Mouse (Mus musculus) CH12.LX (cell line): ENCODE results near the gene Lrrc29.

Source experiments
- CTCF ChIP-seq, 2 experiments: IDR thresholded peaks in 1 of 2; conservative IDR thresholded peaks in 1 of 2; 2 replicates each; pipeline ENCODE4 v1.5.1; 2011 to 2012; ENCODE audit warnings: low read depth in 2 of 2, low read length in 2 of 2, improper control_type of control experiment in 1 of 2, inconsistent platforms in 1 of 2, mild to moderate bottlenecking in 1 of 2, moderate library complexity in 1 of 2
- GABPA ChIP-seq: IDR thresholded peaks from 2 replicates; pipeline ENCODE4 v1.6.1; 2012; ENCODE audit warnings: low read depth, low read length, improper control_type of control experiment, inconsistent platforms; ENCODE audit not compliant: insufficient replicate concordance
- KAT2A ChIP-seq: IDR thresholded peaks from 2 replicates; pipeline ENCODE4 v1.6.1; 2012; ENCODE audit warnings: low read length, improper control_type of control experiment, inconsistent platforms; ENCODE audit not compliant: insufficient replicate concordance
- MAFK ChIP-seq: IDR thresholded peaks from 2 replicates; pipeline ENCODE4 v1.6.1; 2011; ENCODE audit warnings: low read length, improper control_type of control experiment; ENCODE audit not compliant: insufficient replicate concordance
- POLR2A ChIP-seq: IDR thresholded peaks from 2 replicates; pipeline ENCODE4 v1.6.1; 2011; ENCODE audit warnings: low read depth, mild to moderate bottlenecking, improper control_type of control experiment, low read length
- POLR2AphosphoS2 ChIP-seq: IDR thresholded peaks from 2 replicates; pipeline ENCODE4 v1.6.1; 2011; ENCODE audit warnings: low read depth, low read length, improper control_type of control experiment
- ZMIZ1 ChIP-seq: IDR thresholded peaks from 2 replicates; pipeline ENCODE4 v1.6.1; 2012; ENCODE audit warnings: low read depth, mild to moderate bottlenecking, inconsistent platforms, low read length, improper control_type of control experiment

- TF ChIP-seq CTCF (conservative IDR thresholded peaks at IDR 0.05 in 1 of 2, IDR thresholded peaks at IDR 0.05 in 1 of 2; ENCODE audit: low read depth in 2 of 2, low read length in 2 of 2) (no peak), POLR2AphosphoS2 (no peak), GABPA (no peak), KAT2A (no peak), POLR2A (no peak), ZMIZ1 (no peak), MAFK (no peak)
Measured at GRCm38 (mm10) chr8:105285514-105285913, 40.6 kb downstream of the Lrrc29 start.
